Mouse (Mus musculus): Measurements from ENCODE around the gene Nkx2-5. TPM values are rescaled to one million over a fixed set of nuclear protein-coding genes. Genes with fewer than 3 reads are reported as not detected.

Nkx2-5 gene
- polyA plus RNA-seq, 1 experiment from 2014 or later, result not detected

DNA sequence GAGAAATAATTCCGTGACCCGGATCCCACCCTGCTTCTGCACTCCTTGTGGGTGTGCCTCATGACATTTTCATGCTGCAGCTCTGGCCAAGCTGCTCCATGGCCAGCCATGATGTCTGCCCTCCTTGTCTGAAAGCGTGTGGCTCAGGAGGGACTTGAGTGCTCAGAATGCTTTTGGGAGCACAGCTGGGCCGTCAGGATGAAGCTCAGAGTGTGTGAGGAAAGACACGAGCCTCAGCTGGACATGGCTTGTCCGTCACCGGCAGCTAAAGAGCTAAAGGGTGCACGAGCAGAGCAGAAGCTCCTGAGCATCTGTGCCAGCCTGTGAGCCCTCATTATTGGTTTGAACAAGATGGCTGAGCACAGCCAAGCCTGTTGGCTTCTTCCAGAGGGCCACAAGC is 28.7 kb upstream of the Nkx2-5 start:
- no peak for DNase-seq (ENCODE audit: low spot score)
- WGBS, result 74% methylated on average over 8 of the region's 8 CpGs
- no peak overlapping the region for H3K27ac ChIP-seq
- H3K4me1 ChIP-seq (replicated peaks), result 0 out of 2 replicates have a peak, but pooled peaks cover 3% of the 10 kb centered on the region
- H3K27me3 ChIP-seq (ENCODE audit: insufficient read depth, poor library complexity, severe bottlenecking), result no peaks in the 10 kb centered on the region
- 0 out of 2 replicates have a peak, but pooled peaks cover under 1% of the 10 kb centered on the region for H3K9me3 ChIP-seq
- H3K36me3 ChIP-seq, result no peaks in the 10 kb centered on the region
- H3K4me3 ChIP-seq, result no peak overlapping the region

- DNase-seq (ENCODE audit: low spot score), result no peak
- Histone ChIP-seq H3K27ac (no peak overlapping the region), H3K4me3 (no peak overlapping the region), H3K9me3 (no peaks in the 10 kb centered on the region), H3K36me3 (no peaks in the 10 kb centered on the region), H3K4me1 (replicated peaks) (0 out of 2 replicates have a peak, but pooled peaks cover 3% of the 10 kb centered on the region), H3K27me3 (ENCODE audit: insufficient read depth, poor library complexity, severe bottlenecking) (no peaks in the 10 kb centered on the region)
- WGBS, result 73% methylated on average over 3 of the region's 3 CpGs
Measured at GRCm38 (mm10) chr17:26872870-26873269, 28.1 kb upstream of the Nkx2-5 start.

GRCm38 (mm10) chr17:26868756-26869155 is 23.9 kb upstream of the Nkx2-5 start:
- H3K36me3 ChIP-seq, result no peaks in the 10 kb centered on the region
- WGBS, result 27% methylated on average over 5 of the region's 5 CpGs
- peaks cover 3% of the 10 kb centered on the region; the same call in 1 of the 2 replicates for H3K4me1 ChIP-seq (replicated peaks)
- no peaks in the 10 kb centered on the region for H3K27me3 ChIP-seq (ENCODE audit: insufficient read depth, poor library complexity, severe bottlenecking)
- no peak for DNase-seq (ENCODE audit: low spot score)
- no peaks in the 10 kb centered on the region for H3K9me3 ChIP-seq
- no peak overlapping the region for H3K4me3 ChIP-seq
- H3K27ac ChIP-seq, result no peak overlapping the region

GRCm38 (mm10) chr17:26865156-26865555 is 20.3 kb upstream of the Nkx2-5 start:
- Histone ChIP-seq H3K27me3 (ENCODE audit: insufficient read depth, poor library complexity, severe bottlenecking) (peaks cover 22% of the 10 kb centered on the region), H3K27ac (no peak overlapping the region), H3K4me1 (replicated peaks) (peaks cover 3% of the 10 kb centered on the region; the same call in 1 of the 2 replicates), H3K9me3 (peaks cover 7% of the 10 kb centered on the region; the same call in 1 of the 2 replicates), H3K36me3 (no peaks in the 10 kb centered on the region), H3K4me3 (no peak overlapping the region)
- no peak for DNase-seq (ENCODE audit: low spot score)
- 65% methylated on average over 6 of the region's 6 CpGs for WGBS

DNA sequence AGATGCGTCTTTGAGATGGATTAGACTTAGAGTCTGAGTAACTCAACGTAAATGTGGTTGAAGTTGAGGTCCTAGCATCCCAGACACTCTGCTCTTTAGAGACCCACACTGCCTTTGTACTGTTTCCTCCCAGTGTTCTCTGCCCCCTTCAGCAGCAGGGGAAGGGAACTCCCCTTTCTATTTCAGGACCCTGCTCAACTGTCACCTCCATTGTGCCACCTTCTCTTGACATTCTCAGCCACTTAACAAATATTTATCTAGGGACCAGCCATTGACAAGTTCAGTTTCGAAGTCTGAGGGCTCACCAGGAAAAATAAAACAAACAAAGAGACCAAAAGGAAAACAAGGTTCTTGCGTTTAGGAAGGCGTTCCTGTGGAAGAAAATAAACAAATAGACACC is 19.5 kb upstream of the Nkx2-5 start:
- Histone ChIP-seq H3K27ac (no peak overlapping the region), H3K27me3 (ENCODE audit: insufficient read depth, poor library complexity, severe bottlenecking) (peaks cover 30% of the 10 kb centered on the region), H3K4me3 (no peak overlapping the region), H3K36me3 (no peaks in the 10 kb centered on the region), H3K4me1 (replicated peaks) (peaks cover 3% of the 10 kb centered on the region; the same call in 1 of the 2 replicates), H3K9me3 (peaks cover 7% of the 10 kb centered on the region; the same call in 1 of the 2 replicates)
- 63% methylated on average over 5 of the region's 5 CpGs for WGBS
- no peak for DNase-seq (ENCODE audit: low spot score)

- Histone ChIP-seq H3K27me3 (ENCODE audit: insufficient read depth, poor library complexity, severe bottlenecking) (peaks cover 55% of the 10 kb centered on the region), H3K4me1 (replicated peaks) (no peaks in the 10 kb centered on the region; the same call in 1 of the 2 replicates), H3K27ac (no peak overlapping the region), H3K9me3 (peaks cover 7% of the 10 kb centered on the region; the same call in 1 of the 2 replicates), H3K36me3 (no peaks in the 10 kb centered on the region), H3K4me3 (no peak overlapping the region)
- 69% methylated on average over 4 of the region's 4 CpGs for WGBS
- no peak for DNase-seq (ENCODE audit: low spot score)
Measured at GRCm38 (mm10) chr17:26861793-26862192, 17.0 kb upstream of the Nkx2-5 start.

DNA sequence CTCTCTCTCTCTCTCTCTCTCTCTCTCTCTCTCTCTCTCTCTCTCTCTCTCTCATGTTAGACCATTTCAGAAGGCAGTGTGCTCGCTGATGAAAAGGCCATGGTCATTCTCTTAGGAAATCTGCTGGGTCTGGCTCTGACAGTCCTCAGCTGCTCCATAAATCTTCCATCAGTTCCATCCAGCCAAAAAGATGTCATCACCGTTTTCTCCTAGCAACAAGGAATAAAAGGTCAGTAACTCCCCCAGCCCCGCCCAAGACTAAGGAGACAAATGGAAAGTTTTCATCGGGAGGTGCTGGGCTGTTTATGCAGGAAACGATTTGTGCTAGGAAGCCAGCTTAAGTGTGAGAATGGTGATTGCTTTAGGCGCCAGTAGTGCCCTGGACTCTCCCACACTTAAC is 16.6 kb upstream of the Nkx2-5 start:
- peaks cover 7% of the 10 kb centered on the region; the same call in 1 of the 2 replicates for H3K9me3 ChIP-seq
- DNase-seq (ENCODE audit: low spot score), result no peak
- no peak overlapping the region for H3K4me3 ChIP-seq
- peaks cover 59% of the 10 kb centered on the region for H3K27me3 ChIP-seq (ENCODE audit: insufficient read depth, poor library complexity, severe bottlenecking)
- 27% methylated on average over 6 of the region's 6 CpGs for WGBS
- no peak overlapping the region for H3K27ac ChIP-seq
- no peaks in the 10 kb centered on the region; the same call in 1 of the 2 replicates for H3K4me1 ChIP-seq (replicated peaks)
- H3K36me3 ChIP-seq, result no peaks in the 10 kb centered on the region

DNA sequence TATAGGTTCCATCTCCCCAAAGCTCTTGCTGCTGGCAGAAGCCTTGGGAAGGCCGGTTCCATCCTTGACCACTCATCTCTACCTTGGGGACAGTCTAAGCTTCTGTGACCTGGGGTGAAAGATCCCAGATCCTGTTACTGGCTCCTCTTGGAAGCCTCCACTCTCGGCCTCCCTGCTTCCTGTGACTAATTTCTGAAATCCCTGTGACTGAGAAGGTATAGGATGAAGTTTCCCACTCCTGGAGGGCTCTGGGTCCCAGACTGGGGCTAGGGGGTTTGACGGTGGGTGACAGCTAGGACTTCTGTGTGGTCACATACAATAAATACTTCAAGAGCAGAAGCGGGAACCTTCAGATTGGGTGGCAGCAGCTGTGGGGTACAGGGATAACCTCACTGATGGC is 16.1 kb upstream of the Nkx2-5 start:
- no peaks in the 10 kb centered on the region for H3K36me3 ChIP-seq
- no peaks in the 10 kb centered on the region; the same call in 1 of the 2 replicates for H3K4me1 ChIP-seq (replicated peaks)
- peaks cover 7% of the 10 kb centered on the region; the same call in 1 of the 2 replicates for H3K9me3 ChIP-seq
- peaks cover 64% of the 10 kb centered on the region for H3K27me3 ChIP-seq (ENCODE audit: insufficient read depth, poor library complexity, severe bottlenecking)
- H3K4me3 ChIP-seq, result no peak overlapping the region
- WGBS, result 56% methylated on average over 4 of the region's 4 CpGs
- no peak overlapping the region for H3K27ac ChIP-seq
- no peak for DNase-seq (ENCODE audit: low spot score)

DNA sequence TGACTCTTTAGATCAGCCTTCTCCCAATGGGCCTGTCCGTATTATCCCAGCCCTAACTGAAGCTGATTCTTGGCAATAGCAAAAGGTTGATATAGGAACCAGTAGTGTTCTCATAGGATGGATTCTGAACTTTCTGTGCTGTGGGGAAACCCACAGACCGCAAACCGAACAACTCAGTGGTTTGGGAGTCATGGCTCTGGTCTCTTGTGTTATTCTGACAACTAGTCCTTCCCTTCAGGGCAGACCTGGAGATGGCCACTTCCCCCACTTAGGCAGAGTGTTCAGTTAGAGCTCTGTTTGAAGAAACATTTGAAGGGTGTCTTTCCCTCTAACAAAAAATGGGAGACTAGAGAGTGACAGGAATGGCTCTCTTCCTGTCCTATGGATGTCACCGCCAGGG is 7.5 kb upstream of the Nkx2-5 start:
- Histone ChIP-seq H3K9me3 (no peaks in the 10 kb centered on the region), H3K4me3 (no peak overlapping the region), H3K27ac (no peak overlapping the region), H3K36me3 (no peaks in the 10 kb centered on the region), H3K27me3 (ENCODE audit: insufficient read depth, poor library complexity, severe bottlenecking) (peaks cover 98% of the 10 kb centered on the region), H3K4me1 (replicated peaks) (peaks cover 16% of the 10 kb centered on the region)
- 2% methylated on average over 4 of the region's 4 CpGs for WGBS
- no peak for DNase-seq (ENCODE audit: low spot score)

DNA sequence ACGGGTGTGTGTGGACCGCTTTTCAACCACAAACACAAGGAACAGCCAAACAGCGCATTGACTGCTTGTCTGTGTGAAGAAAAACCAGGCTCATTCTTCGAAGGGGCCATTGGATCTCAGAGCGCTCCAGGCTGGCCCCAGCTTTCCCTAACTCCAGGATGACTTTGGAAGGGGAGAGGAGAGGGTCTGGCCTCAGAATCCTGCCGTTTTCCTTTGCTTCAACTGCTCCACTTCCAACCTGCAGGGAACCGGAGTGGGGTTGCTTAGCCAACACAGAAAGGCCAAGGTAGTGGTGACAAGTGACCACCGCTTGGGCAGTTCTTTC is 6.3 kb upstream of the Nkx2-5 start:
- peak overlapping the region; percentile 34; the same call in 1 of the 2 replicates for H3K4me3 ChIP-seq

GRCm38 (mm10) chr17:26850358-26851135 is 5.7 kb upstream of the Nkx2-5 start:
- Histone ChIP-seq H3K4me1 (replicated peaks) (peaks cover 16% of the 10 kb centered on the region), H3K36me3 (no peaks in the 10 kb centered on the region), H3K9me3 (no peaks in the 10 kb centered on the region), H3K27ac (no peak overlapping the region), H3K27me3 (ENCODE audit: insufficient read depth, poor library complexity, severe bottlenecking) (peaks cover 98% of the 10 kb centered on the region), H3K4me3 (peak overlapping the region; percentile 34)
- under 1% methylated on average over 48 of the region's 48 CpGs for WGBS
- peak; percentile 53 for DNase-seq (ENCODE audit: low spot score)

More for the DNA sequence above, 6.3 kb upstream of the Nkx2-5 start:
- H3K4me1 ChIP-seq (replicated peaks), result peaks cover 16% of the 10 kb centered on the region
- no peaks in the 10 kb centered on the region for H3K36me3 ChIP-seq
- H3K27me3 ChIP-seq (ENCODE audit: insufficient read depth, poor library complexity, severe bottlenecking), result peaks cover 98% of the 10 kb centered on the region
- peak; percentile 51 for DNase-seq (ENCODE audit: low spot score)
- H3K9me3 ChIP-seq, result no peaks in the 10 kb centered on the region
- H3K27ac ChIP-seq, result no peak overlapping the region
- 2% methylated on average over 8 of the region's 8 CpGs for WGBS

- Histone ChIP-seq H3K4me1 (replicated peaks) (peaks cover 16% of the 10 kb centered on the region), H3K4me3 (peak overlapping the region; percentile 34), H3K9me3 (no peaks in the 10 kb centered on the region), H3K36me3 (no peaks in the 10 kb centered on the region), H3K27ac (no peak overlapping the region), H3K27me3 (ENCODE audit: insufficient read depth, poor library complexity, severe bottlenecking) (peaks cover 98% of the 10 kb centered on the region)
- WGBS, result under 1% methylated on average over 44 of the region's 44 CpGs
- peak; percentile 69 for DNase-seq (ENCODE audit: low spot score)
Measured at GRCm38 (mm10) chr17:26849746-26850357, 5.0 kb upstream of the Nkx2-5 start.

- Histone ChIP-seq H3K9me3 (no peaks in the 10 kb centered on the region), H3K4me1 (replicated peaks) (peaks cover 21% of the 10 kb centered on the region), H3K27me3 (ENCODE audit: insufficient read depth, poor library complexity, severe bottlenecking) (peaks cover 98% of the 10 kb centered on the region), H3K4me3 (peak overlapping the region; percentile 34), H3K36me3 (no peaks in the 10 kb centered on the region), H3K27ac (no peak overlapping the region)
- DNase-seq (ENCODE audit: low spot score), result no peak
- WGBS, result 3% methylated on average over 19 of the region's 19 CpGs
Measured at GRCm38 (mm10) chr17:26849106-26849745, 4.4 kb upstream of the Nkx2-5 start.
